Mouse (Mus musculus) stomach, postnatal 0 days (tissue): ENCODE results near the gene Agtrap. TPM values are rescaled to one million over a fixed set of nuclear protein-coding genes. Genes with fewer than 3 reads are reported as not detected.

Experiments used
- ATAC-seq: fragments of 200-750 bp; cut with Nextera tagmentation; 2 replicates; pipeline ENCODE4 v1.8.0; 2017; ENCODE audit not compliant: low FRiP score, low TSS enrichment
- DNase-seq: peaks from one replicate; pipeline ENCODE4 v3.0.0-alpha.2; 2016; ENCODE audit warnings: low spot score
- H3K27ac ChIP-seq: fragments of 300-500 bp; sonication (generic); replicated peaks from 2 replicates; pipeline ENCODE4 v1.5.1; 2014; ENCODE audit warnings: mild to moderate bottlenecking, control low read depth
- H3K27me3 ChIP-seq: fragments of 300-500 bp; sonication (generic); 2 replicates; pipeline ENCODE4 v1.6.1; 2014; ENCODE audit warnings: low read length; ENCODE audit not compliant: control insufficient read depth, insufficient read depth
- H3K36me3 ChIP-seq: fragments of 300-500 bp; sonication (generic); 2 replicates; pipeline ENCODE4 v1.6.1; 2014; ENCODE audit warnings: low read length, mixed read lengths; ENCODE audit not compliant: control insufficient read depth, insufficient read depth
- H3K4me1 ChIP-seq: fragments of 300-500 bp; sonication (generic); replicated peaks from 2 replicates; pipeline ENCODE4 v1.6.1; 2014; ENCODE audit warnings: antibody characterized with exemption; ENCODE audit not compliant: control insufficient read depth, insufficient read depth
- H3K4me2 ChIP-seq: fragments of 300-500 bp; sonication (generic); replicated peaks from 2 replicates; pipeline ENCODE4 v1.6.1; 2014; ENCODE audit warnings: low read depth, mild to moderate bottlenecking, control low read depth, moderate library complexity
- H3K4me3 ChIP-seq: fragments of 300-500 bp; sonication (generic); 2 replicates; pipeline ENCODE4 v1.5.1; 2014; ENCODE audit warnings: low read depth, low read length, control low read depth
- H3K9ac ChIP-seq: fragments of 300-500 bp; sonication (generic); 2 replicates; pipeline ENCODE4 v1.6.1; 2014; ENCODE audit warnings: mild to moderate bottlenecking, low read length, control low read depth, mixed read lengths
- H3K9me3 ChIP-seq: fragments of 300-500 bp; sonication (generic); 2 replicates; pipeline ENCODE4 v1.6.1; 2016; ENCODE audit warnings: low read length; ENCODE audit not compliant: control insufficient read depth
- CTCF ChIP-seq: IDR thresholded peaks from 2 replicates; pipeline ENCODE4 v1.5.1; 2016; ENCODE audit warnings: antibody characterized with exemption, low read depth, mild to moderate bottlenecking, moderate library complexity
- EP300 ChIP-seq: optimal IDR thresholded peaks from 2 replicates; pipeline ENCODE3; 2016; ENCODE audit warnings: antibody characterized with exemption
- WGBS: fragments of 180-500 bp; shearing (Covaris S2); extraction: QIAGEN DNeasy Blood & Tissue Kit; methylation state at CpG from one replicate; pipeline ENCODE4 v1.1.7; 2014; 5-methylcytosine and 5-hydroxymethylcytosine counted together
- polyA plus RNA-seq: library from polyadenylated mRNA; unstranded; fragments of >200 nt; fragmentation: Nextera tagmentation; extraction: Ambion mirVana; gene quantifications from 2 replicates; pipeline ENCODE4 v1.2.1, GENCODE M21; 2015

Gene Agtrap
- polyA plus RNA-seq, 1 experiment from 2014 or later: 26.9 TPM

GRCm38 (mm10) chr4:148038079-148038599 lies 49.7 kb downstream of the Agtrap start:
- H3K4me2 ChIP-seq: peak overlapping the region; percentile 81
- DNase-seq (no peak), ATAC-seq (no peak)
- TF ChIP-seq EP300: no peak
- TF ChIP-seq CTCF: no peak
- peaks cover 3% of the 10 kb centered on the region; the same call in 1 of the 2 replicates for H3K36me3 ChIP-seq
- no peaks in the 10 kb centered on the region for H3K27me3 ChIP-seq
- H3K4me3 ChIP-seq: peak overlapping the region; percentile 76
- H3K9ac ChIP-seq: peak overlapping the region; percentile 76
- 6% methylated on average over 25 of the region's 26 CpGs for WGBS
- no peaks in the 10 kb centered on the region for H3K9me3 ChIP-seq
- peak overlapping the region; percentile 78 for H3K27ac ChIP-seq
- peaks cover 7% of the 10 kb centered on the region for H3K4me1 ChIP-seq

GRCm38 (mm10) chr4:148035440-148035839 lies 52.4 kb downstream of the Agtrap start:
- 73% methylated on average over 3 of the region's 3 CpGs for WGBS

GRCm38 (mm10) chr4:148033858-148034410 lies 53.9 kb downstream of the Agtrap start:
- no peaks in the 10 kb centered on the region; the same call in 1 of the 2 replicates for H3K36me3 ChIP-seq
- H3K4me3 ChIP-seq: no peak overlapping the region
- no peaks in the 10 kb centered on the region for H3K9me3 ChIP-seq
- no peak for TF ChIP-seq EP300
- no peak for TF ChIP-seq CTCF
- no peak for ATAC-seq
- no peak overlapping the region for H3K4me2 ChIP-seq
- H3K27me3 ChIP-seq: no peaks in the 10 kb centered on the region
- H3K4me1 ChIP-seq: no peaks in the 10 kb centered on the region; the same call in 1 of the 2 replicates
- no peak overlapping the region for H3K9ac ChIP-seq
- 83% methylated on average over 7 of the region's 7 CpGs for WGBS
- no peak overlapping the region for H3K27ac ChIP-seq
- DNase-seq: no peak

More at GRCm38 (mm10) chr4:148035440-148035839, 52.4 kb downstream of the Agtrap start:
- Histone ChIP-seq H3K9me3 (no peaks in the 10 kb centered on the region), H3K4me2 (no peak overlapping the region), H3K4me3 (no peak overlapping the region), H3K27ac (no peak overlapping the region), H3K36me3 (no peaks in the 10 kb centered on the region), H3K4me1 (peaks cover 3% of the 10 kb centered on the region), H3K9ac (no peak overlapping the region), H3K27me3 (no peaks in the 10 kb centered on the region)
- ATAC-seq: no peak
- DNase-seq: no peak
- TF ChIP-seq EP300 (no peak), CTCF (no peak)

GRCm38 (mm10) chr4:148030506-148030905 lies 57.3 kb downstream of the Agtrap start:
- no peaks in the 10 kb centered on the region for H3K9me3 ChIP-seq

GRCm38 (mm10) chr4:148029297-148029696 lies 58.5 kb downstream of the Agtrap start:
- Histone ChIP-seq H3K9ac (no peak overlapping the region), H3K9me3 (no peaks in the 10 kb centered on the region), H3K4me2 (no peak overlapping the region), H3K27ac (no peak overlapping the region), H3K36me3 (peaks cover 15% of the 10 kb centered on the region), H3K4me3 (no peak overlapping the region), H3K4me1 (no peaks in the 10 kb centered on the region), H3K27me3 (no peaks in the 10 kb centered on the region)
- whole genome bisulfite sequencing: 94% methylated on average over 7 of the region's 7 CpGs
- DNase-seq: no peak
- TF ChIP-seq CTCF (no peak), EP300 (no peak)
- ATAC-seq: no peak

More at GRCm38 (mm10) chr4:148030506-148030905, 57.3 kb downstream of the Agtrap start:
- 65% methylated on average over 5 of the region's 5 CpGs for WGBS
- Histone ChIP-seq H3K4me2 (no peak overlapping the region), H3K36me3 (peaks cover 5% of the 10 kb centered on the region; the same call in 1 of the 2 replicates), H3K27me3 (no peaks in the 10 kb centered on the region), H3K4me1 (no peaks in the 10 kb centered on the region), H3K4me3 (no peak overlapping the region), H3K27ac (no peak overlapping the region), H3K9ac (no peak overlapping the region)
- no peak for DNase-seq
- TF ChIP-seq EP300: no peak
- no peak for TF ChIP-seq CTCF
- ATAC-seq: no peak

Other genes with a start within 250 kb of the Agtrap start
- gene Zfp933, start 239.7 kb downstream of the Agtrap start, polyA plus RNA-seq: 3.1 and 4.4 TPM in 2 replicates
- gene Miip, start 219.2 kb downstream of the Agtrap start, polyA plus RNA-seq: 14.5 and 16.6 TPM in 2 replicates
- 2.6 and 2.8 TPM in 2 replicates for gene Fv1, start 219.1 kb downstream of the Agtrap start, polyA plus RNA-seq
- 26.7 and 27.2 TPM in 2 replicates for gene Mfn2, start 183.3 kb downstream of the Agtrap start, polyA plus RNA-seq
- 20.1 and 21.7 TPM in 2 replicates for gene Plod1, start 151.3 kb downstream of the Agtrap start, polyA plus RNA-seq
- 13.3 and 15.5 TPM in 2 replicates for gene 2510039O18Rik, start 147.1 kb downstream of the Agtrap start, polyA plus RNA-seq
- gene Nppb, start 102.2 kb downstream of the Agtrap start, polyA plus RNA-seq: not detected in 2 replicates
- gene Nppa, start 87.3 kb downstream of the Agtrap start, polyA plus RNA-seq: 0.30 and 0.74 TPM in 2 replicates
- 1.8 and 2.1 TPM in 2 replicates for gene Clcn6, start 49.2 kb downstream of the Agtrap start, polyA plus RNA-seq
- gene Mthfr, start 49.0 kb downstream of the Agtrap start, polyA plus RNA-seq: 8.2 and 8.7 TPM in 2 replicates
- 24.6 and 25.0 TPM in 2 replicates for gene Mad2l2, start 42.4 kb upstream of the Agtrap start, polyA plus RNA-seq
- gene Draxin, start 42.7 kb upstream of the Agtrap start, polyA plus RNA-seq: 0.01 TPM in 1 of 2 replicates, not detected in the other
- gene Fbxo6, start 64.1 kb upstream of the Agtrap start, polyA plus RNA-seq: 26.8 and 28.1 TPM in 2 replicates
- gene Fbxo44, start 72.5 kb upstream of the Agtrap start, polyA plus RNA-seq: 4.1 TPM in 2 replicates
- gene Fbxo2, start 72.6 kb upstream of the Agtrap start, polyA plus RNA-seq: 0.55 and 0.76 TPM in 2 replicates
- 0.04 and 0.06 TPM in 2 replicates for gene Disp3, start 199.9 kb upstream of the Agtrap start, polyA plus RNA-seq